Mouse (Mus musculus) small intestine, adult 2 months (tissue): ENCODE results near the gene Olfr1198.

Experiments
- CTCF ChIP-seq: fragments of 200-500 bp; IDR thresholded peaks from 2 replicates; pipeline ENCODE4 v1.5.1; 2012; ENCODE audit warnings: low read depth, mild to moderate bottlenecking, control low read depth, inconsistent platforms, low read length, moderate library complexity, mixed read lengths; ENCODE audit not compliant: insufficient replicate concordance, insufficient read length; ENCODE audit errors: extremely low read depth
- POLR2A ChIP-seq: fragments of 200-500 bp; IDR thresholded peaks from 2 replicates; pipeline ENCODE4 v1.6.1; 2012; ENCODE audit warnings: low read depth, mild to moderate bottlenecking, control low read depth, inconsistent platforms, low read length, moderate library complexity

DNA sequence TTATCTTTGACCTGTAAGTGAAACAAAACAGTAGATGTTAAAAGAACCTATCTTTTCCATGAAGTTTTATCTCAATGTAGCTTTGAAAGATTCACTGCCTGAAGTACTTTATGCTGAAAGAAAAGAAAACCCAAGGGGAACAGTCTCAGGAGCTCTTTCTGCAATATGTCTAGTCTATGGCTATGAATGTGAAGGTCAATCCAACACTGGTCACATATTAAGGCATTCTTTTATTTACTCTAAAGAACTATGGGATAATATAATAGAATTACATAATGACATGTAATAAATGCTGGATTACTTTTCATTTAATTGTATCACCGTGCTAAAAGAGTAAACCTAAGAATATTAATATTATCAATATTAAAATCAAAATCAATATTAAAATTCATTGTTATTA is 18.9 kb downstream of the Olfr1198 start, which contains the start of gene Olfr1197:
- TF ChIP-seq CTCF (no peak), POLR2A (no peak)
